Mouse (Mus musculus) neutrophil, adult 65 days (primary cell): ENCODE results near the gene Plekhf1. TPM values are rescaled to one million over a fixed set of nuclear protein-coding genes. Genes with fewer than 3 reads are reported as not detected.

Experiments used
- total RNA-seq: library from RNA; stranded (reverse); gene quantifications from 2 replicates; pipeline ENCODE4 v1.2.4, GENCODE M21; 2023

Plekhf1 gene
- 0.41 and 0.44 TPM in 2 replicates for total RNA-seq

DNA sequence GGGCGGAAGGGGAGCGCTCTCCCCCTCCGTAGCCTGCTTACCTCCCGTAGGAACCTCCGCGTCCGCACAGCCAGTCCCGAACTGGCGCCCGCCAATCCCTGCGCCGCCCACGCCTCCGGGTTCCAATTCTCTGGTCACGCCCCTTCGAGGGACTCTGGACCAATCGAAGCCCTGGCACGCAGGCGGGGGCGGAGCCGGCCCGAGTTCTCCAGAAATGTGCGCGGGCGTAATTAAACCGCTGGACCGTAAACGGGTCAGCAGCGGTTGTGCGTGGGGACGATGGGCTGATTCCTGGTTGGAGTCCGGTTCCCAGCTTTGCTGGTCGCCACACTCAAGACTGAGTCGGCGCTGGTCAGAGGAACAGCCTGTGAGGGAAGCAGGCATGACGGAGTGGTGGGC, at the start of gene Plekhf1:
Gene Plekhf1 (minus strand): TSS at position 117 of the 399 bp plus-strand sequence.

DNA sequence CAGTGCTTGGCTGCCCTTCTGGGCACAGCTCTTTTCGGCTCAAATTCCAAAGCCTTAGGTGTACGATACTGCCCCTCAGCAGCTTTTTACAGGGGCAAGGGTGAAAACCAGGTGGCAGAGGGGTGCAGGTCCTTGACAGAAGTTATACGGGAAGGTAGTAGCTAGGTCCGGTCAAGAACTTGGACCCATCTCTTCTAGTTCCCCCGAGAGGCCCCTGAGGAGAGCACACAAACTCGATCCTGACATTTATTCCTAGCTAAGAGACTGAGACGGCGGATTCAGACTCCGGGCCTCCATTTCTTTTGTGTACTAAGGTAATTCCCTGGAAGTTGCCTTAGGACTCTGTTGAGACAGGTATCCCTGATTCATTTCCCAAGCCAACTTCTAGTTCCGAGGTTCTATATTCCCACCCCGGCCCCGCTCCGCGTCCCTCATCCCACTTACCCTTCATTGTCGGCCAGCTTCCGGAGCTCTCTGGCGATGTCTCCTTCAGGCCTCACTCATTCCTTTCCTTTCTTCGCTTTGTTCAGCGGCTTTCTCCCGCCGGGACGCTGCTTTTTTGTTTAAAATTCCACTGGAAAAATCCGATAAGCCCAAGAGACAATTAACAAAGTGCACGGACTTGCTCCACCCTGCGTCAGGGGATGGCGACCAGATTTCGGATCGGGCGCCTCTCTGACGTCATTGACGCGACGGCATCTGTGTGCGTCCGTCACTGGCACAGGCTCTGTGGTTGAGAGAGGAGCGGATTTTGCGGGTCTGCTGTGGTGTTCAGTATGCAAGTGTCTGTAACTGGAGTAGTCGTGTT, 43.1 kb upstream of the Plekhf1 start, which contains the start of gene Pop4:
Gene Pop4 (minus strand): TSS at position 721 of the 808 bp plus-strand sequence.

DNA sequence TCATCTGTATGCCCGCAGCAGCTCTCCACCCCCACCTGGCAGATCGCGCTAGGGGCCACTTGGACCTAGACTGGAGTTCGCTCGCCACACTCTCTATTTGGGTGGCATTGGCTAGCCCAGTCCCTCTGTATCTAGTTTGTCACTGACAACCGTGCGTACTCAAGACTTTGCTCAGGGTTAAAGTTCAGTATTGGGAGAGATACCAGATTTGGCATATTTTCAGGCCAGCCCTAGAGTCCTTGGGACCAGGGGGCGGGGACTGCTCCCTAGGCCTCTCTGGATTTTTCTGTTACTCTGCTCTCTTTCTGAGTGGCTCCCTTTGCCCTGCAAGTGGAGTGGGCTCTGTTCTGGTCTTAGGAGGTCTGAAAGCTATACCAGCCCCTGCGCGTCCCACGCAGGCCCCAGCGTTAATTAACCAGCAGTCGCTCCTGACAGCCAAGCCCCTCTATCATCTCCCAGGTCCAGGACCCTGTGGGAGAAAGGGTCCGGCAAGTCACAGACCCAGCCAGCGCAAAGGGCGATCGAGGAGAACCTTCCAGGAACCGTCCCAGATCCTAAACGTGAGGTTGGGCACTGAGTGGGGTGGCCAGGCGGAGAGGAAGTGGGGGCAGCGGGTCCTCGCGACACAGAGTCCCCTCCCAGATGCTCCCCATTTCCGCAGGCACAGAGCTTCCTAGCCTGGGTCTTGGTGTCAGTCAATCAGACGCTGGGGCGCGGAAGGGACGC, 44.7 kb downstream of the Plekhf1 start, which contains the start of gene 1600014C10Rik:
Gene 1600014C10Rik (plus strand): TSS at position 256 of the 726 bp plus-strand sequence.

Other genes starting within 250 kb of the Plekhf1 start
- gene Uri1, start 204.5 kb downstream of the Plekhf1 start, total RNA-seq, result 12.4 and 15.4 TPM in 2 replicates
- gene Ccne1, start 120.5 kb downstream of the Plekhf1 start, total RNA-seq, result 13.6 and 13.9 TPM in 2 replicates
- 48.0 and 51.8 TPM in 2 replicates for gene 1600014C10Rik, start 44.8 kb downstream of the Plekhf1 start, total RNA-seq
- gene Pop4, start 43.4 kb upstream of the Plekhf1 start, total RNA-seq, result 41.9 and 45.6 TPM in 2 replicates